Mouse (Mus musculus): ENCODE results near the gene Ephx1. TPM values are rescaled to one million over a fixed set of nuclear protein-coding genes. Genes with fewer than 3 reads are reported as not detected.

Gene Ephx1
- polyA plus RNA-seq (2012; rRNA removed) = 1.8 and 2.4 TPM in 2 replicates

GRCm38 (mm10) chr1:181020756-181021487 lies at the start of gene Ephx1:
Ephx1 (minus strand) TSS chr1:181020904.

DNA sequence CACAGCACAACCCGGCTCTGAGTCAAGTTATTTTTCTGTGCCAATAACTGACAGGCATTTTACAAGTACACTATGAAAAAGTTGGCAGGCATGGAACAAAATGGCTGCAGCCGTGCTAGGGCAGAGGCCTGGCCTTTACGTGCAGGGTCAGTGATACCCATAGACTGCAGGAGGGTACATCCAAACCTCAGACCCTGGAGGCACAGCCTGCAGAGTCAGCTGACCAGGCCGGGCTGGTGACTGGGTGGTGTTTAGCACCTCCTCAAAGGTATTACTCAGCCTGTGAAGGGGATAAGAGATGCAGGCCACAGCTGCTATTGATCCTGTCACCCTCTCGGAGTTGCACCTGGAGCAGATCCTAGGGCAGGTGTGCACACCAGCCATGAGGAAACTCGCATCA lies 30.2 kb upstream of the Ephx1 start, which contains the start of gene 9130409I23Rik:
Gene 9130409I23Rik, plus strand, starts transcription at position 301 of the 400 bp plus-strand sequence.

DNA sequence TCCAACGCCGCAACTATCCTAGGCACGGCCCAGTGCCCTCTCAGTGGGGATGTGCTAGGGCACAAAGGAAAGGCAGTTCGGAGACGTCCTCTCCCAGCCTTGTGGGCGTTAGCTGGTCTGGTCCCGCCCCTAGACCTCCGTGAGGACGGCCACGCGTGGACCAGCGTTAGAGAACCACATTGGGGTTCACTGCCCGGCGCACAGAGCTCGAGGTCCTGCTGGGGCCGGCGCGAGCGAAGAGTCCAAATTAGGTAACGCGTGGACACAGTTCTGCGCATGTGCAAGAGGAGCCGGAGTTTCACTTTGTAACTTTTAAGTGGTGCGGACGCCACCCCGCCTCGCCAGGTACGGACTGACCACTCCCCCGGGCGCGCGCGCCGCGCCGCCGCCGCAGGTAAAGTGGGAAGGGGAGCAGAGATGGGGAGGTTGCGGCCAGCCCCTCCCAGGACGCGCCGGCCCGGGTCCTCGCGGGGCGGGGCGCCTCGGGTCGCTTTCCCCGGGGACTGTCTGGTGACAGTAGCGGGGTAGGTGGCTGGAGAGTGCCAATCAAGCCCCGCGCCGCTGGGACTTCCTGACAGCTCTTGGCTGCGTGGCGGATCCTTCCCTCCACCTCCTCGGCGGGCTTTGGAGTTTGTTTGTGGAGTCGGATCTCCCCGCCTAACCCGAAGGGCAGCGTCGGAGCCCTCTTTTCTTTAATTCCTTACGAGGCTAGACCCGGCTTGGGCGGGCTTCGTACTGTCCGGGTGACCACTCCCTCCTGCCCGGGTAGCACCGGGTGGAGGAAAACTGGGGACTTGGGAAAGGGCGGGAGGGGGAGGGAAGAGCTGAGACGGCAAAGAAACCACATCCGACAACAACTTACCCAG lies 78.3 kb downstream of the Ephx1 start, which contains the start of gene Tmem63a:
Gene Tmem63a, plus strand, starts transcription at position 179 of the 866 bp plus-strand sequence.

GRCm38 (mm10) chr1:180934467-180935419 lies 86.0 kb downstream of the Ephx1 start, which contains the start of gene Lefty1:
Lefty1 (plus strand) TSS chr1:180935022.

Other genes with a start within 250 kb of the Ephx1 start
- gene H3f3a, start 207.0 kb downstream of the Ephx1 start, polyA plus RNA-seq (2012; rRNA removed) = 975 and 1,160 TPM in 2 replicates
- 16.1 and 17.1 TPM in 2 replicates for gene Sde2, start 169.8 kb downstream of the Ephx1 start, polyA plus RNA-seq (2012; rRNA removed)
- gene Lefty2, start 127.8 kb downstream of the Ephx1 start, polyA plus RNA-seq (2012; rRNA removed) = 0.10 TPM in 1 of 2 replicates, not detected in the other
- 46.6 and 55.1 TPM in 2 replicates for gene Pycr2, start 116.6 kb downstream of the Ephx1 start, polyA plus RNA-seq (2012; rRNA removed)
- 8.3 and 9.1 TPM in 2 replicates for gene Lefty1, start 85.9 kb downstream of the Ephx1 start, polyA plus RNA-seq (2012; rRNA removed)
- 6.0 and 7.4 TPM in 2 replicates for gene Tmem63a, start 78.6 kb downstream of the Ephx1 start, polyA plus RNA-seq (2012; rRNA removed)
- gene 9130409I23Rik, start 30.3 kb upstream of the Ephx1 start, polyA plus RNA-seq (2012; rRNA removed) = 0.03 and 0.05 TPM in 2 replicates
- gene Nvl, start 123.3 kb upstream of the Ephx1 start, polyA plus RNA-seq (2012; rRNA removed) = 12.7 and 14.4 TPM in 2 replicates
- gene Cnih4, start 123.8 kb upstream of the Ephx1 start, polyA plus RNA-seq (2012; rRNA removed) = 10.4 and 10.5 TPM in 2 replicates
- gene Wdr26, start 191.1 kb upstream of the Ephx1 start, polyA plus RNA-seq (2012; rRNA removed) = 68.7 and 76.9 TPM in 2 replicates